Mouse (Mus musculus): Measurements from ENCODE around the gene Otub2. TPM values are rescaled to one million over a fixed set of nuclear protein-coding genes. Genes with fewer than 3 reads are reported as not detected.
"Not testable (repeated sequence)": the region's sequence is repeated elsewhere in the genome, so short reads cannot be mapped to it uniquely, and the experiment has no call there.

Otub2 gene
- total and polyA plus RNA-seq, 3 experiments = 3.0 to 3.8 (median 3.3) TPM

DNA sequence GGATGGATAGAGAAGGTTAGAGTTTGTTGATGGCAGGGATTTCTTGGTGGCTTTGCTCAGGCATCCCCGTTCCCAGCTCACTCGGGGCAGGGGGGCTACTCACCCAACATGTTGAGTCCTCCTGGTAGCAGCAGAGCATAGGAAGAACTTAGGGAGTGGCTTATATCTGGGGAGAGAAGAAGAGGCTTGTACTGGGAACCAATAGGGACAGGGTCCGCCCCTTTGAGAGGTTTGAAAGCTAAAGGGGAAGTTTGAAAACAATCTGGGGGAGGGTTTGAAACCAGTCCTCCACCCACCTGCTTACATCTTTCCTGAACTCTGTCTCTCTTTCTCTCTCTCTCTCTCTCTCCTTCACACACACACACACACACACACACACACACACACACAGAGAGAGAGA, 55.0 kb downstream of the Otub2 start, which contains the start of gene Ifi27l2a:
Ifi27l2a (minus strand) TSS at position 157 of the 400 bp plus-strand sequence.
- DNase-seq = no peak

DNA sequence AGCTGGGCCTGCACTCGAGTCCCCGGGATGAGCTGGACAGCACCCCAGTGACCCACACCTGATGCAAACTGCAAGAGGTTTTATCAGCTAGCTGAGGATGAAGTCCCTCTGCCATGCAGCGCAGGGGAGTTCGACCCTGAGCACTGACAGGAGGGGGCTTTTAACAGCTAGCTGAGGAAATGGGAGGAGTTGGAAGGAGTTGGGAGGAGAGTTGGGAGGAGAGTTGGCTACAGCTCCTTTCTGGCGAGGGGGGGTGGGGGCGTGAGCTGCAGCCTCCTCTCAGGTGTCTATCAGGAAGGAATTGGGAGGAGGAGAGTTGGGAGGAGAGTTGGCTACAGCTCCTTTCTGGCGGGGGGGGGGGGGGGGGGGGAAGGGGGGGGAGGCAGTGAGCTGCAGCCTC, 55.8 kb downstream of the Otub2 start:
- DNase-seq = not testable (repeated sequence)

- DNase-seq = no peak
These were observed 56.6 kb downstream of the Otub2 start for GRCm38 (mm10) chr12:103445060-103445459.

- DNase-seq = no peak
These were observed 64.9 kb downstream of the Otub2 start for GRCm38 (mm10) chr12:103453361-103453760.

Other genes with a start within 250 kb of the Otub2 start
- gene Prima1, start 146.5 kb upstream of the Otub2 start, total RNA-seq (2021) = 1 to 10 TPM in 1 of 2 experiments, under 1 TPM in 1; 0.75 to 2.9 TPM
- gene Prima1, start 146.5 kb upstream of the Otub2 start, polyA plus RNA-seq (2012; rRNA removed) = 1.1 and 2.2 TPM in 2 replicates
- not detected for gene Fam181a, start 77.7 kb upstream of the Otub2 start, total RNA-seq (2021)
- 0.22 TPM in 1 of 2 replicates, not detected in the other for gene Fam181a, start 77.7 kb upstream of the Otub2 start, polyA plus RNA-seq (2012; rRNA removed)
- gene Asb2, start 32.7 kb upstream of the Otub2 start, total RNA-seq (2021) = 1 to 10 TPM; 1.2 to 2.0 TPM
- 6.3 and 8.2 TPM in 2 replicates for gene Asb2, start 32.7 kb upstream of the Otub2 start, polyA plus RNA-seq (2012; rRNA removed)
- 1 to 10 TPM in 1 of 2 experiments, under 1 TPM in 1; 0.98 to 2.2 TPM for gene 9330161L09Rik, start 19.1 kb downstream of the Otub2 start, total RNA-seq (2021)
- gene 9330161L09Rik, start 19.1 kb downstream of the Otub2 start, polyA plus RNA-seq (2012; rRNA removed) = 0.39 and 0.70 TPM in 2 replicates
- gene Ddx24, start 37.1 kb downstream of the Otub2 start, total RNA-seq (2021) = 100 to 1,000 TPM; 116 to 132 TPM
- gene Ddx24, start 37.1 kb downstream of the Otub2 start, polyA plus RNA-seq (2012; rRNA removed) = 29.0 and 38.9 TPM in 2 replicates
- 1,000 to 10,000 TPM in 1 of 2 experiments, 100 to 1,000 TPM in 1; 923 to 1,715 TPM for gene Ifi27, start 45.5 kb downstream of the Otub2 start, total RNA-seq (2021)
- 1,448 and 1,459 TPM in 2 replicates for gene Ifi27, start 45.5 kb downstream of the Otub2 start, polyA plus RNA-seq (2012; rRNA removed)
- 1,000 to 10,000 TPM in 1 of 2 experiments, 100 to 1,000 TPM in 1; 340 to 1,466 TPM for gene Ifi27l2a, start 55.0 kb downstream of the Otub2 start, total RNA-seq (2021)
- gene Ifi27l2a, start 55.0 kb downstream of the Otub2 start, polyA plus RNA-seq (2012; rRNA removed) = 539 and 2,543 TPM in 2 replicates
- not detected for gene Ifi27l2b, start 68.5 kb downstream of the Otub2 start, total RNA-seq (2021)
- gene Ifi27l2b, start 68.5 kb downstream of the Otub2 start, polyA plus RNA-seq (2012; rRNA removed) = not detected in 2 replicates
- gene Ppp4r4, start 143.6 kb downstream of the Otub2 start, total RNA-seq (2021) = 1 to 10 TPM; 2.9 to 4.8 TPM
- gene Ppp4r4, start 143.6 kb downstream of the Otub2 start, polyA plus RNA-seq (2012; rRNA removed) = 0.98 and 2.1 TPM in 2 replicates
- gene Serpina10, start 242.8 kb downstream of the Otub2 start, total RNA-seq (2021) = under 1 TPM in 1 of 2 experiments, not detected in 1; 0.46 TPM
- gene Serpina10, start 242.8 kb downstream of the Otub2 start, polyA plus RNA-seq (2012; rRNA removed) = not detected in 2 replicates

Data from adrenal gland, adult 2 months (tissue).